Mouse (Mus musculus): Measurements from ENCODE around the gene Primpol. TPM values are rescaled to one million over a fixed set of nuclear protein-coding genes. Genes with fewer than 3 reads are reported as not detected.

Primpol gene
- polyA plus RNA-seq, 1 experiment from 2014 or later, result 11.2 TPM

DNA sequence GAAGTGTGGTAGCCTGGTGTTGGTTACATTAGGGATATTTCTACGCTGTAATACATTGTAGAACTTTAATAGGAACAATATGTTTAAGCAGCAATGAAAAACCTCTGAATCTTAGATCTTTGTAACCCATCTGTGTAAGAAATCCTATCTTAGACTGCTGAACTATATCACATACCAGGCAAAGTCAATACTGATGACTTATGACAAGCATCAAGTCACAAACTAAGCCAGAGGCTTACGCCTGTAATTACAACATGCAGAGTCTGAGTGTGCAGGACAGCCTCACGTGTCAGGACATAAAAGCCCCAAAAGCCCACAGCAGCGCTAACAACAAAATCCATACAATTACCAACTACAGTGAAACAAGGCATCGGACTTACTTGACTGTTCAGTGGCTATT lies 13.4 kb downstream of the Primpol start:
- WGBS, result 92% methylated on average over 5 of the region's 5 CpGs
- H3K36me3 ChIP-seq, result peaks cover 17% of the 10 kb centered on the region

DNA sequence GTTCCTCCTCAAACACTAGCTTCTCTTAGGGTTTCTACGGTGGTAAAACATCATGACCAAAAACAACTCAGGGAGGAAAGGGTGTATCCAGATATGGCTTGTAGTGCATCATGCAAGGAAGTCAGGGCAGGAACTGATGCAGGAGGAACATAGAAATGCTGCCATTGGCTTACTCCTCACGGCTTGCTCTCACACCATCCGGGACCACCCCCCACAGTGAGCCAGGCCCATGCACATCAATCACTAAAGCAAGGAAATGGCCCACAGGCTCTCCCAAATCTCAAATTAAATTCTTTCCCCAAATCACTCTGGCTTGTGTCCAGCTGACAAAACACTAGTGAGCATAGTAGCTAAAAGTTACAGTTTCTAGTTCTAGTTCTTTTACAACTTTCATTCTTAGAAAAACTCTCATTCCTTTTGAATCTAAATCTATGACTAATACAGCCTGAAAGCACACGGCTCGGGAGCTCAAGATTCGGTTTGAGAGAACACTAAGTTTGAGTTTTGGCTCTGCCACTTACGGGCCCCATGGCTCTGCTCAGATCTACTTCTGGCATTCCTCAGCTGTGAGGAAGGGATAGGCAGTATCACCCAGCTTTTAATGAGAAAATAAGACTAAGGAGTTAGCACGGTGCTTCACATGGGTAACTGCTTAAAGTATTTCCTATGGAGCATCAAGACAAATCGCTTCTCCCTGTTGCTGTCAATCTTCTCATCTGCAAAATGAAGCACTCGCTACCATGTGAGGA lies 15.9 kb downstream of the Primpol start:
- ATAC-seq (ENCODE audit: insufficient number of reproducible peaks, low FRiP score), result no peak
- Histone ChIP-seq H3K27me3 (replicated peaks) (no peaks in the 10 kb centered on the region), H3K4me2 (no peak overlapping the region), H3K4me1 (replicated peaks) (peaks cover 20% of the 10 kb centered on the region), H3K4me3 (no peak overlapping the region), H3K9ac (no peak overlapping the region), H3K27ac (ENCODE audit: poor library complexity, severe bottlenecking) (no peak overlapping the region), H3K9me3 (replicated peaks) (no peaks in the 10 kb centered on the region), H3K36me3 (peaks cover 19% of the 10 kb centered on the region)
- 57% methylated on average over 10 of the region's 10 CpGs for WGBS

More for the DNA sequence above, 13.4 kb downstream of the Primpol start:
- no peak for ATAC-seq (ENCODE audit: insufficient number of reproducible peaks, low FRiP score)
- H3K9ac ChIP-seq, result no peak overlapping the region
- H3K27ac ChIP-seq (ENCODE audit: poor library complexity, severe bottlenecking), result no peak overlapping the region
- H3K4me3 ChIP-seq, result no peak overlapping the region
- no peaks in the 10 kb centered on the region for H3K27me3 ChIP-seq (replicated peaks)
- peaks cover 8% of the 10 kb centered on the region for H3K4me1 ChIP-seq (replicated peaks)
- no peak overlapping the region for H3K4me2 ChIP-seq
- H3K9me3 ChIP-seq (replicated peaks), result no peaks in the 10 kb centered on the region

DNA sequence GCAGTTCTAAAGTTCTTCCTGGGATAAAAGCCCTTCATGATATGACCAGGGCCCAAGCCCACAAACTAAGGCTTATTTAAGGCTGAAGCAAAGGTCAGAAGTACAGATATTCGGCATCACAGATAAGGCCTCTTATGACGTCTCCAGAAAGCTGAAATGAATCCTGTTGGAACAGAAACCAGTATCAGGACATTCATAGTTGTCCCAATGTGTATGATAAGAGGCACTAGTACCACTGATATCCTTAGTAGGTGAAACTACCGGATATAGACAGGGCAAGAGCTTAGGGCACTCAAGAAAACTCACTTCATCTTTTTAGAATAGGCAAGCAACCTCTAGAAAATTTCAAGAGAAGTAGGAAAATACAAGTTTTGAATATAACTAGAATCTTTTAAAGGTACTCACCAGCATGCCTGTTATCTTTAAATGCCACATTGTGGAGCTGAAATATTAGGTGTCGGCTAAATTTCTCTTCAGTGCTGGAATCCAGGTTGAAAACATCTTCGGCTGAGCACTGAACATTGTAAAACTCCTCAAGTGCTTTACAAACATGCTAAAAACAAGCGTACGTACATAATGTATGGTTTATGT lies 17.6 kb downstream of the Primpol start:
- no peak for ATAC-seq (ENCODE audit: insufficient number of reproducible peaks, low FRiP score)
- no peaks in the 10 kb centered on the region for H3K9me3 ChIP-seq (replicated peaks)
- no peak overlapping the region for H3K27ac ChIP-seq (ENCODE audit: poor library complexity, severe bottlenecking)
- peaks cover 17% of the 10 kb centered on the region for H3K36me3 ChIP-seq
- no peaks in the 10 kb centered on the region for H3K27me3 ChIP-seq (replicated peaks)
- WGBS, result 53% methylated on average over 7 of the region's 7 CpGs
- H3K4me3 ChIP-seq, result no peak overlapping the region
- no peak overlapping the region for H3K9ac ChIP-seq
- peaks cover 20% of the 10 kb centered on the region for H3K4me1 ChIP-seq (replicated peaks)
- no peak overlapping the region for H3K4me2 ChIP-seq

DNA sequence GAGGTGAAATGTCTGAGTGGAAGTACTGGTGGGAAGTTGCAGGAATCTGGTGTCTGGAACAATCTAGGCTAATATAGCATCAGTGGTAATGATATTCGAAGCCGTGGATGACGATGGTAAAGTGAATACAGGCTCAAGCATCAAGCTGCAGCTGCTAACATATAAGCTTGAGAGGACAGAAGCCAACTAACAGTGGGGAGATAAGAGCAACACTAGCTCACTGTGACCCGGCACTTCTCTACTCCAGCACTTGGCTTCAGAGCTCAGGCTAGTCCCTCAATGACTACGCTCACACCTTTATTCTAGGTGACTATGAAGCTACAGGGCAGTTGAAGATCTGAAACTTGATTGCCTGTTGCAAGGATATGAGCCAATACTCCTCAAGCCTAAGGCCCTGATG lies 18.3 kb downstream of the Primpol start:
- H3K4me1 ChIP-seq (replicated peaks), result peaks cover 23% of the 10 kb centered on the region
- H3K9me3 ChIP-seq (replicated peaks), result no peaks in the 10 kb centered on the region
- no peak overlapping the region for H3K27ac ChIP-seq (ENCODE audit: poor library complexity, severe bottlenecking)
- H3K9ac ChIP-seq, result no peak overlapping the region
- no peak overlapping the region for H3K4me2 ChIP-seq
- no peak overlapping the region for H3K4me3 ChIP-seq
- H3K36me3 ChIP-seq, result peaks cover 17% of the 10 kb centered on the region
- 50% methylated on average over 5 of the region's 5 CpGs for WGBS
- H3K27me3 ChIP-seq (replicated peaks), result no peaks in the 10 kb centered on the region
- no peak for ATAC-seq (ENCODE audit: insufficient number of reproducible peaks, low FRiP score)

DNA sequence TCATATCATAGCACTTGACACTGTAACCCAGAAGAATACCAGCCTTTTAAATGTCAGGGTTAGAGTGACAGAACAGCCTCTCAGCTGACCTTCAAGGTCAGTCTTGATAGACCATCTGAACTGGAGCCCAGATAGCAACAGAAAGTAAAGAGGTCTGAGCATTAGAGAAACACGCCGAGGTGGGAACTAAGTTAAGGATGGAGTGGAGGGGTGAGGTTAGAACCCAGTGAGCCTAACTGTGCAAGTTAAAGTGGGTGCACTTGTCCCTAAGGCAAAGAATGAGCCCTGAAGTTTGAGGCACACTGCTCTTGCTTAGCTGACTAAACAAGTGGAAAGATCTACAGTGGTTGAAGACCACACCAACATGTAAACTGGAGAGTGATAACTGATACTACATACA lies 18.9 kb downstream of the Primpol start:
- H3K27me3 ChIP-seq (replicated peaks), result no peaks in the 10 kb centered on the region
- no peak overlapping the region for H3K9ac ChIP-seq
- no peak overlapping the region for H3K27ac ChIP-seq (ENCODE audit: poor library complexity, severe bottlenecking)
- no peak overlapping the region for H3K4me2 ChIP-seq
- no peak for ATAC-seq (ENCODE audit: insufficient number of reproducible peaks, low FRiP score)
- 51% methylated on average over 2 of the region's 2 CpGs for WGBS
- peaks cover 24% of the 10 kb centered on the region for H3K4me1 ChIP-seq (replicated peaks)
- no peaks in the 10 kb centered on the region for H3K9me3 ChIP-seq (replicated peaks)
- peaks cover 17% of the 10 kb centered on the region for H3K36me3 ChIP-seq
- no peak overlapping the region for H3K4me3 ChIP-seq

DNA sequence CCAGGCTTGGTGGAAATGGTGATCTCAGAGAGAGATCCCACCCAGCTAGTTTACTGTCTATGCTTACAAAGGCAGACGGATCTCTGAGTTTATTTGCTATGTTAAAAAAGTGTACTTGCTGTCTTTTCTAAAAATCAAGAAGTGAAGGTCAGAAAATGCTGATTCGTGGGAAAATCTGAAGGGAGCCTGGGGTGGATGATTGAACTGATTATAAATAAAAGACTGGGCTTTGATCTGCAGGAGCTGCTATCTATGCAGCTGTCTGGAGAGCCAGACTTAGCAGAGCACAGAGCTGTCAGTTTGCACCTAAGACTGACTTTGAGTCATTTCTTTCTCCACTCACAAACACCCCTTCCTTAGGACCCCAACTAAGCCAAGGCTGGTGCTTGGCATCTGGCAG lies 19.6 kb downstream of the Primpol start:
- Histone ChIP-seq H3K36me3 (peaks cover 14% of the 10 kb centered on the region), H3K9ac (no peak overlapping the region), H3K4me3 (no peak overlapping the region), H3K27ac (ENCODE audit: poor library complexity, severe bottlenecking) (0 out of 2 replicates have a peak overlapping the region, but pooled peaks have one; percentile 8), H3K4me1 (replicated peaks) (peaks cover 24% of the 10 kb centered on the region), H3K27me3 (replicated peaks) (no peaks in the 10 kb centered on the region), H3K9me3 (replicated peaks) (no peaks in the 10 kb centered on the region), H3K4me2 (no peak overlapping the region)
- ATAC-seq (ENCODE audit: insufficient number of reproducible peaks, low FRiP score), result no peak
- WGBS, result 62% methylated on average over 2 of the region's 2 CpGs

DNA sequence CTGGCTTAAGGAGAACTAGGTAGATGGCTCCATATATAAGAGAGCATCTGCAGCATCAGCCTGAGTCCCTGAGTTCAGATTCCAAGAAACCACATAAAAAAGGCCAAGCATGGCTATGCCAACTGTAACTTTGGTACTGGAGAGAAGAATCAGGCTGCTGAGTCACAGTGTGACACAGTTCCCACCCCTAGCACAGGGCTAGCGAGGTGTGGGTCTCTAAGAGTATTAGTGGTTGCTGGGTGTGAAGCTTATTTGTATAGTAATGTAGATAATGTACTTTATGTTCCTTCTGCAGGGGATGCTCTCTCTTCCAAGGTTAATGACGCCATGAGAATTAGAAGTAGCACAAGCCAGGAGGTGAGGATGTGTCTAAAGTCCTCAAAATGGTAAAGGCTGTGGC lies 20.5 kb downstream of the Primpol start:
- ATAC-seq (ENCODE audit: insufficient number of reproducible peaks, low FRiP score), result no peak
- H3K9ac ChIP-seq, result no peak overlapping the region
- peaks cover 14% of the 10 kb centered on the region for H3K36me3 ChIP-seq
- H3K4me1 ChIP-seq (replicated peaks), result peaks cover 24% of the 10 kb centered on the region
- H3K4me2 ChIP-seq, result no peak overlapping the region
- H3K9me3 ChIP-seq (replicated peaks), result no peaks in the 10 kb centered on the region
- WGBS, result 84% methylated on average over 2 of the region's 2 CpGs
- no peaks in the 10 kb centered on the region for H3K27me3 ChIP-seq (replicated peaks)
- no peak overlapping the region for H3K27ac ChIP-seq (ENCODE audit: poor library complexity, severe bottlenecking)
- H3K4me3 ChIP-seq, result no peak overlapping the region

DNA sequence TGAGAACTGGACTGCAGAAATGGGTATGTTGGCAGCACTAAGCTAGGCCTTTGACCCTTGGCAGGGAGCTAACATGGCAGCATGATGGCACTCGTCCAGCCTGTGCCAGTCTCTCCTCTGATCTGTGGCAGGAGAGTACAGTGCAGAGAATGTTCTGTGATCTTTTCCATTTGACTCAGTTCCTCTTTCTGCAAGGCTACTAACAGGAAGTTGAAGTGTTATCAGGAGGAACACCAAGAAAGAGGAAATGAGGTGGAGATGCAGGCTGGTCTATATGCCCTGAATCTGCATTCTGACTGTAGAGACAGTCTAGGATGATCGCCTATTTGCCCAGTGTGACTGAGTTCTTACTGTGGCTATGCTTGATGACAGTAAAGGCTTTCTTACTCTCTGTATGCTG lies 21.4 kb downstream of the Primpol start:
- H3K27me3 ChIP-seq (replicated peaks), result no peaks in the 10 kb centered on the region
- H3K27ac ChIP-seq (ENCODE audit: poor library complexity, severe bottlenecking), result no peak overlapping the region
- H3K9ac ChIP-seq, result no peak overlapping the region
- 72% methylated on average over 2 of the region's 2 CpGs for WGBS
- no peaks in the 10 kb centered on the region for H3K9me3 ChIP-seq (replicated peaks)
- no peak for ATAC-seq (ENCODE audit: insufficient number of reproducible peaks, low FRiP score)
- H3K4me1 ChIP-seq (replicated peaks), result peaks cover 24% of the 10 kb centered on the region
- no peak overlapping the region for H3K4me2 ChIP-seq
- peaks cover 14% of the 10 kb centered on the region for H3K36me3 ChIP-seq
- H3K4me3 ChIP-seq, result no peak overlapping the region

DNA sequence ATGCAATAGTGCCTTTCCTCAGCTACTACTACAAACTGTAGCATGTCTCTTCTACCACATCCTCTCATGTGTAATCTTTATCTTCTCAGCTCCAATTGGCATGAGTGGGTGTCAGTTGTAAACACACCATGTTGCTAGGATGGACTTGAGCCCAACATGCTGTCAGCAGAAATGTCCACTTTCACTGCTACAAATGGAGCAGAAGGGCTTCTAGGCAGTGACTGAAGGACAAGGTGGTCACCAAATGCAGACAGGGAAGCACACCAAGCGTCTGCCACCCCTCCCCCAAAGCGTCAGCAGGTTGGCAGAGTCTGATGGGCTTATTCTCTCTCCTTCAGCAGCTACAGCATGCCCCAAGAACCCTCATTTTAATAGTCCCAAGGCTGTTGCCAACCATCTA lies 23.2 kb downstream of the Primpol start:
- H3K9me3 ChIP-seq (replicated peaks), result no peaks in the 10 kb centered on the region
- H3K9ac ChIP-seq, result no peak overlapping the region
- H3K4me1 ChIP-seq (replicated peaks), result peaks cover 19% of the 10 kb centered on the region
- no peak overlapping the region for H3K4me3 ChIP-seq
- H3K27me3 ChIP-seq (replicated peaks), result no peaks in the 10 kb centered on the region
- 48% methylated on average over 2 of the region's 2 CpGs for WGBS
- H3K36me3 ChIP-seq, result peaks cover 19% of the 10 kb centered on the region
- H3K27ac ChIP-seq (ENCODE audit: poor library complexity, severe bottlenecking), result no peak overlapping the region
- no peak for ATAC-seq (ENCODE audit: insufficient number of reproducible peaks, low FRiP score)
- no peak overlapping the region for H3K4me2 ChIP-seq

DNA sequence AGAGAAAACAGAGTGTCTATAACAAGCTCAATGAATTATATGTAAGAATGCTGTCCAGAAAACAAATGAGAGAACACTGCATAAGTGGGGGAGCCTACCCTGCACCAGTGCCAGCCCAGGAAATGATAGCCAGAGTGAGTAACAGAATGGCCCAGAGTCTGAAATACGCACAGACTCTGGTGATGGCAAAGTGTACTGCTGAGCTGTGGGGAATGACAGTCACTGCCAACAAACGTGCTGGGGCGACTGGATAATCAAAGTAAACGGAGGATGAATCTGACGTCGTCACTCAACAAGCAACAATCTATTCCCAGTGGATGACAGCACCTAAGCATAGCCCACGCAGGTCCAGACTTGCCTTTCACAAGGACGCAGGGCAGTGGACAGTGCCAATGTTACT lies 23.9 kb downstream of the Primpol start:
- Histone ChIP-seq H3K4me2 (no peak overlapping the region), H3K36me3 (peaks cover 19% of the 10 kb centered on the region), H3K4me3 (no peak overlapping the region), H3K9ac (no peak overlapping the region), H3K9me3 (replicated peaks) (no peaks in the 10 kb centered on the region), H3K4me1 (replicated peaks) (peaks cover 11% of the 10 kb centered on the region), H3K27ac (ENCODE audit: poor library complexity, severe bottlenecking) (no peak overlapping the region), H3K27me3 (replicated peaks) (no peaks in the 10 kb centered on the region)
- 66% methylated on average over 8 of the region's 8 CpGs for WGBS
- ATAC-seq (ENCODE audit: insufficient number of reproducible peaks, low FRiP score), result no peak

DNA sequence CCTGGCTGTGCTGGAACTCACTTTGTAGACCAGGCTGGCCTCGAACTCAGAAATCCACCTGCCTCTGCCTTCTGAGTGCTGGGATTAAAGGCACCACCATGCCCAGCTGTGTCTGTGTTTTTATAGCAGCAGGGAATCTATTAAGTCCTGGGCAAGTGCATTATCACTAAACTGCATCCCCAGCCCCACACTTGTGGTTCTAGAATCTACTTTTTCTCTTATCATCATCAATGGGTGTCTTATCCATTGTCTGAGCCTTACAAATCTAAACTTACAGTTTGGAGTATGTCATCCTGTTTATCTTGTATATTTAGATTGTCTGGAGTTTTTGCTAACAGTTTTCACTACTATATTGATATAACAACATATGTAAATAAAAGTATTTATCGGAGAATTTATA lies 28.3 kb downstream of the Primpol start:
- WGBS, result 93% methylated on average over 2 of the region's 2 CpGs
- no peak for ATAC-seq (ENCODE audit: insufficient number of reproducible peaks, low FRiP score)

More for the DNA sequence above, 28.3 kb downstream of the Primpol start:
- no peak overlapping the region for H3K27ac ChIP-seq (ENCODE audit: poor library complexity, severe bottlenecking)
- H3K9me3 ChIP-seq (replicated peaks), result no peaks in the 10 kb centered on the region
- no peak overlapping the region for H3K4me3 ChIP-seq
- peaks cover under 1% of the 10 kb centered on the region; the same call in 1 of the 2 replicates for H3K4me1 ChIP-seq (replicated peaks)
- H3K9ac ChIP-seq, result no peak overlapping the region
- no peak overlapping the region for H3K4me2 ChIP-seq
- H3K36me3 ChIP-seq, result peaks cover 16% of the 10 kb centered on the region
- H3K27me3 ChIP-seq (replicated peaks), result no peaks in the 10 kb centered on the region

All from heart, embryonic 12.5 days (tissue).